Mouse (Mus musculus) CH12.LX (cell line): ENCODE measurements around the gene Mapk6. TPM values are rescaled to one million over a fixed set of nuclear protein-coding genes. Genes with fewer than 3 reads are reported as not detected.

ENCODE experiments used
- DNase-seq: peaks from one replicate; pipeline ENCODE4 v3.0.0-alpha.2; 2013; ENCODE audit errors: extremely low read depth
- H3K27ac ChIP-seq: 2 replicates; pipeline ENCODE4 v1.5.1; 2012; ENCODE audit warnings: low read depth, mild to moderate bottlenecking, control low read depth, moderate library complexity; ENCODE audit not compliant: insufficient read depth
- H3K27me3 ChIP-seq: replicated peaks from 2 replicates; pipeline ENCODE3; 2012; ENCODE audit warnings: inconsistent platforms
- H3K36me3 ChIP-seq, 2 experiments: replicated peaks in 1 of 2; 2 replicates each; pipeline versions ENCODE3 to v1.6.1; 2012; ENCODE audit warnings: inconsistent platforms in 1 of 2, low read length in 1 of 2, mild to moderate bottlenecking in 1 of 2, mixed read lengths in 1 of 2, moderate library complexity in 1 of 2; ENCODE audit not compliant: control insufficient read depth in 1 of 2, insufficient read depth in 1 of 2
- H3K4me1 ChIP-seq, 2 experiments: 2 replicates each; pipeline ENCODE4 v1.6.1; 2012; ENCODE audit warnings: inconsistent platforms in 1 of 2, moderate library complexity in 1 of 2; ENCODE audit not compliant: insufficient read depth in 2 of 2, control insufficient read depth in 1 of 2
- H3K4me2 ChIP-seq: 2 replicates; pipeline ENCODE4 v1.6.1; 2012; ENCODE audit warnings: low read depth, mild to moderate bottlenecking, control low read depth; ENCODE audit not compliant: poor library complexity, insufficient read depth, severe bottlenecking
- H3K4me3 ChIP-seq, 3 experiments: fragments of 150-350 bp in 1 of 3; sonication (generic) in 1 of 3; replicated peaks in 1 of 3; 2 replicates each; pipeline versions ENCODE3 to v1.5.1; 2011 to 2012; ENCODE audit warnings: low read depth in 2 of 3, low read length in 2 of 3, mild to moderate bottlenecking in 2 of 3, moderate library complexity in 2 of 3, control low read depth in 1 of 3, improper control_type of control experiment in 1 of 3, inconsistent platforms in 1 of 3, mixed read lengths in 1 of 3; ENCODE audit not compliant: poor library complexity in 1 of 3
- H3K79me2 ChIP-seq: replicated peaks from 2 replicates; pipeline ENCODE4 v1.6.1; 2012; ENCODE audit warnings: mild to moderate bottlenecking, moderate library complexity; ENCODE audit not compliant: control insufficient read depth, poor library complexity, insufficient read depth, severe bottlenecking; ENCODE audit errors: extremely low read depth
- H3K9ac ChIP-seq: 2 replicates; pipeline ENCODE4 v1.6.1; 2012; ENCODE audit warnings: low read depth, mild to moderate bottlenecking, control low read depth, moderate library complexity; ENCODE audit not compliant: insufficient read depth
- H3K9me3 ChIP-seq: replicated peaks from 2 replicates; pipeline ENCODE3; 2012; ENCODE audit warnings: low read length, inconsistent platforms, mixed read lengths
- BHLHE40 ChIP-seq: IDR thresholded peaks from 2 replicates; pipeline ENCODE4 v1.6.1; 2011; ENCODE audit warnings: mild to moderate bottlenecking, low read depth, low read length, improper control_type of control experiment
- CHD1 ChIP-seq: IDR thresholded peaks from 2 replicates; pipeline ENCODE4 v1.6.1; 2012; ENCODE audit warnings: low read depth, low read length, improper control_type of control experiment, inconsistent platforms
- CHD2 ChIP-seq: IDR thresholded peaks from 2 replicates; pipeline ENCODE4 v1.6.1; 2011; ENCODE audit warnings: low read length, improper control_type of control experiment
- EP300 ChIP-seq: IDR thresholded peaks from 2 replicates; pipeline ENCODE4 v1.6.1; 2011; ENCODE audit warnings: low read length, improper control_type of control experiment
- GABPA ChIP-seq: IDR thresholded peaks from 2 replicates; pipeline ENCODE4 v1.6.1; 2012; ENCODE audit warnings: low read depth, low read length, improper control_type of control experiment, inconsistent platforms; ENCODE audit not compliant: insufficient replicate concordance
- JUND ChIP-seq: conservative IDR thresholded peaks from 2 replicates; pipeline ENCODE4 v1.6.1; 2011; ENCODE audit warnings: low read depth, low read length, improper control_type of control experiment
- MAFK ChIP-seq: IDR thresholded peaks from 2 replicates; pipeline ENCODE4 v1.6.1; 2011; ENCODE audit warnings: low read length, improper control_type of control experiment; ENCODE audit not compliant: insufficient replicate concordance
- MAX ChIP-seq: IDR thresholded peaks from 2 replicates; pipeline ENCODE4 v1.6.1; 2011; ENCODE audit warnings: low read length, improper control_type of control experiment
- NELFE ChIP-seq: IDR thresholded peaks from 2 replicates; pipeline ENCODE4 v1.6.1; 2011; ENCODE audit warnings: low read depth, low read length, improper control_type of control experiment
- NRF1 ChIP-seq: IDR thresholded peaks from 2 replicates; pipeline ENCODE4 v1.6.1; 2014; ENCODE audit warnings: low read depth, mild to moderate bottlenecking, inconsistent platforms, low read length, improper control_type of control experiment, moderate library complexity
- POLR2AphosphoS2 ChIP-seq: IDR thresholded peaks from 2 replicates; pipeline ENCODE4 v1.6.1; 2011; ENCODE audit warnings: low read depth, low read length, improper control_type of control experiment
- RCOR1 ChIP-seq: conservative IDR thresholded peaks from 2 replicates; pipeline ENCODE4 v1.6.1; 2012; ENCODE audit warnings: low read depth, mild to moderate bottlenecking, inconsistent platforms, low read length, improper control_type of control experiment
- SIN3A ChIP-seq: IDR thresholded peaks from 2 replicates; pipeline ENCODE4 v1.6.1; 2012; ENCODE audit warnings: low read length, improper control_type of control experiment, inconsistent platforms
- TBP ChIP-seq: conservative IDR thresholded peaks from 2 replicates; pipeline ENCODE4 v1.6.1; 2011; ENCODE audit warnings: low read depth, low read length, improper control_type of control experiment
- TCF12 ChIP-seq: IDR thresholded peaks from 2 replicates; pipeline ENCODE4 v1.6.1; 2014; ENCODE audit warnings: low read depth, mild to moderate bottlenecking, inconsistent platforms, low read length, improper control_type of control experiment
- UBTF ChIP-seq: IDR thresholded peaks from 2 replicates; pipeline ENCODE4 v1.6.1; 2012; ENCODE audit warnings: low read depth, mild to moderate bottlenecking, inconsistent platforms, low read length, improper control_type of control experiment, moderate library complexity
- USF1 ChIP-seq: IDR thresholded peaks from 2 replicates; pipeline ENCODE4 v1.6.1; 2014; ENCODE audit warnings: low read depth, mild to moderate bottlenecking, inconsistent platforms, low read length, improper control_type of control experiment
- ZC3H11A ChIP-seq: IDR thresholded peaks from 2 replicates; pipeline ENCODE4 v1.6.1; 2012; ENCODE audit warnings: low read depth, mild to moderate bottlenecking, inconsistent platforms, low read length, improper control_type of control experiment
- ZKSCAN1 ChIP-seq: IDR thresholded peaks from 2 replicates; pipeline ENCODE4 v1.6.1; 2012; ENCODE audit warnings: low read depth, inconsistent platforms, low read length, improper control_type of control experiment, borderline replicate concordance
- ZNF384 ChIP-seq: IDR thresholded peaks from 2 replicates; pipeline ENCODE4 v1.6.1; 2012; ENCODE audit warnings: low read depth, low read length, improper control_type of control experiment, inconsistent platforms
- dilution Hi-C: fragments of 300-500 bp; cut with MboI; formaldehyde crosslinking; loops from 2 replicates; pipeline ENCODE4 v1.14.3; 2020; ENCODE audit warnings: low sequenced_read_pairs; ENCODE audit not compliant: extremely low pct_unique_long_range_greater_than_20kb, extremely low pct_ligation_motif_present
- in situ Hi-C: fragments of 300-500 bp; cut with MboI; formaldehyde crosslinking; loops from 3 replicates; pipeline ENCODE4 v1.14.3; 2019; ENCODE audit warnings: low sequenced_read_pairs, low pct_ligation_motif_present, low pct_unique_long_range_greater_than_20kb, mixed read lengths
- polyA plus RNA-seq: library from polyadenylated mRNA; unstranded; fragments of >175 nt; gene quantifications from 2 replicates; pipeline ENCODE4 v1.2.1, GENCODE M21; 2012; ENCODE audit warnings: low read depth; ENCODE audit not compliant: insufficient read length
- total RNA-seq, 2 experiments: library from RNA; depleted of rRNA; stranded (reverse); fragments of 300-350 nt in 1 of 2; fragments of >200 nt in 1 of 2; gene quantifications; 2 replicates each; pipeline ENCODE4 v1.2.3; 2012 to 2014

Gene Mapk6
- total and polyA plus RNA-seq, 3 experiments, result 23.3 to 62.2 (median 34.2) TPM

GRCm38 (mm10) chr9:75363001-75363400 lies 46.8 kb downstream of the Mapk6 start:
- Histone ChIP-seq H3K36me3 (no peaks in the 10 kb centered on the region), H3K27me3 (no peaks in the 10 kb centered on the region), H3K4me3 (no peak overlapping the region), H3K9me3 (no peaks in the 10 kb centered on the region), H3K4me1 (peaks cover 0 to 5% of the 10 kb centered on the region in 2 experiments; a peak in 1 of 4 replicates), H3K79me2 (no peaks in the 10 kb centered on the region), H3K27ac (no peak overlapping the region), H3K4me2 (no peak overlapping the region), H3K9ac (no peak overlapping the region)
- dilution Hi-C loops (no loop called here), in situ Hi-C loops (no loop called here)
- TF ChIP-seq ZC3H11A, result no peak
- no peak for TF ChIP-seq ZNF384
- TF ChIP-seq JUND, result no peak
- no peak for TF ChIP-seq EP300
- TF ChIP-seq MAFK, result no peak
- no peak for TF ChIP-seq USF1
- no peak for TF ChIP-seq ZKSCAN1
- no peak for TF ChIP-seq MAX
- no peak for TF ChIP-seq CHD1
- TF ChIP-seq CHD2, result no peak
- TF ChIP-seq TCF12, result no peak
- TF ChIP-seq NELFE, result no peak
- no peak for TF ChIP-seq NRF1
- no peak for TF ChIP-seq BHLHE40
- no peak for TF ChIP-seq TBP
- no peak for TF ChIP-seq RCOR1
- TF ChIP-seq POLR2AphosphoS2, result no peak
- DNase-seq, result no peak

GRCm38 (mm10) chr9:75362201-75362600 lies 47.6 kb downstream of the Mapk6 start:
- Histone ChIP-seq H3K4me3 (no peak overlapping the region), H3K36me3 (no peaks in the 10 kb centered on the region), H3K4me2 (no peak overlapping the region), H3K9me3 (no peaks in the 10 kb centered on the region), H3K27me3 (no peaks in the 10 kb centered on the region), H3K27ac (no peak overlapping the region), H3K4me1 (peaks cover 0 to 13% of the 10 kb centered on the region in 2 experiments; a peak in 2 of 4 replicates), H3K79me2 (no peaks in the 10 kb centered on the region), H3K9ac (no peak overlapping the region)
- DNase-seq, result no peak
- in situ Hi-C loops (no loop called here), dilution Hi-C loops (no loop called here)
- no peak for TF ChIP-seq JUND
- TF ChIP-seq MAFK, result no peak
- TF ChIP-seq POLR2AphosphoS2, result no peak
- no peak for TF ChIP-seq SIN3A
- no peak for TF ChIP-seq GABPA
- TF ChIP-seq BHLHE40, result no peak
- TF ChIP-seq TCF12, result no peak
- TF ChIP-seq UBTF, result no peak
